Mouse (Mus musculus): ENCODE data around the gene 4930519G04Rik. TPM values are rescaled to one million over a fixed set of nuclear protein-coding genes. Genes with fewer than 3 reads are reported as not detected.
"Not testable (repeated sequence)": the region's sequence is repeated elsewhere in the genome, so short reads cannot be mapped to it uniquely, and the experiment has no call there.

Gene 4930519G04Rik
- polyA plus RNA-seq, 1 experiment, result not detected

- TF ChIP-seq CTCF (IDR thresholded peaks at IDR 0.05; ENCODE audit: borderline replicate concordance, extremely low read depth, insufficient read depth, insufficient read length), result no peak
- TF ChIP-seq POLR2A (IDR thresholded peaks at IDR 0.05; ENCODE audit: borderline replicate concordance, extremely low read depth, insufficient read depth, insufficient read length, poor library complexity, severe bottlenecking), result no peak
- no peak for DNase-seq (ENCODE audit: low read depth)
Measured at GRCm38 (mm10) chr5:114915854-114916253, 62.4 kb downstream of the 4930519G04Rik start.

GRCm38 (mm10) chr5:114916777-114917176 lies 63.3 kb downstream of the 4930519G04Rik start:
- DNase-seq (ENCODE audit: low read depth), result no peak
- TF ChIP-seq CTCF (IDR thresholded peaks at IDR 0.05; ENCODE audit: borderline replicate concordance, extremely low read depth, insufficient read depth, insufficient read length) (no peak), POLR2A (IDR thresholded peaks at IDR 0.05; ENCODE audit: borderline replicate concordance, extremely low read depth, insufficient read depth, insufficient read length, poor library complexity, severe bottlenecking) (no peak)

GRCm38 (mm10) chr5:114917357-114917756 lies 63.9 kb downstream of the 4930519G04Rik start:
- DNase-seq (ENCODE audit: low read depth), result not testable (repeated sequence)

GRCm38 (mm10) chr5:114921551-114922365 lies 68.3 kb downstream of the 4930519G04Rik start:
- DNase-seq (ENCODE audit: low read depth), result no peak
- TF ChIP-seq CTCF (IDR thresholded peaks at IDR 0.05; ENCODE audit: borderline replicate concordance, extremely low read depth, insufficient read depth, insufficient read length), result no peak

- peak; percentile 17 for DNase-seq (ENCODE audit: low read depth)
- TF ChIP-seq CTCF (IDR thresholded peaks at IDR 0.05; ENCODE audit: borderline replicate concordance, extremely low read depth, insufficient read depth, insufficient read length), result no peak
- no peak for TF ChIP-seq POLR2A (IDR thresholded peaks at IDR 0.05; ENCODE audit: borderline replicate concordance, extremely low read depth, insufficient read depth, insufficient read length, poor library complexity, severe bottlenecking)
Measured at GRCm38 (mm10) chr5:114922366-114922731, 68.9 kb downstream of the 4930519G04Rik start.

- peak; percentile 22 for DNase-seq (ENCODE audit: low read depth)
- no peak for TF ChIP-seq CTCF (IDR thresholded peaks at IDR 0.05; ENCODE audit: borderline replicate concordance, extremely low read depth, insufficient read depth, insufficient read length)
- TF ChIP-seq POLR2A (IDR thresholded peaks at IDR 0.05; ENCODE audit: borderline replicate concordance, extremely low read depth, insufficient read depth, insufficient read length, poor library complexity, severe bottlenecking), result no peak
Measured at GRCm38 (mm10) chr5:114922998-114923473, 69.6 kb downstream of the 4930519G04Rik start, which contains the start of gene Oasl1. Gene Oasl1 (plus strand): TSS chr5:114923240.

GRCm38 (mm10) chr5:114926153-114926684 lies 72.8 kb downstream of the 4930519G04Rik start:
- no peak for DNase-seq (ENCODE audit: low read depth)
- TF ChIP-seq CTCF (IDR thresholded peaks at IDR 0.05; ENCODE audit: borderline replicate concordance, extremely low read depth, insufficient read depth, insufficient read length) (no peak), POLR2A (IDR thresholded peaks at IDR 0.05; ENCODE audit: borderline replicate concordance, extremely low read depth, insufficient read depth, insufficient read length, poor library complexity, severe bottlenecking) (no peak)

GRCm38 (mm10) chr5:114926753-114927152 lies 73.3 kb downstream of the 4930519G04Rik start:
- no peak for DNase-seq (ENCODE audit: low read depth)
- TF ChIP-seq POLR2A (IDR thresholded peaks at IDR 0.05; ENCODE audit: borderline replicate concordance, extremely low read depth, insufficient read depth, insufficient read length, poor library complexity, severe bottlenecking) (no peak), CTCF (IDR thresholded peaks at IDR 0.05; ENCODE audit: borderline replicate concordance, extremely low read depth, insufficient read depth, insufficient read length) (no peak)

GRCm38 (mm10) chr5:114931626-114932025 lies 78.2 kb downstream of the 4930519G04Rik start:
- no peak for DNase-seq (ENCODE audit: low read depth)
- TF ChIP-seq POLR2A (IDR thresholded peaks at IDR 0.05; ENCODE audit: borderline replicate concordance, extremely low read depth, insufficient read depth, insufficient read length, poor library complexity, severe bottlenecking) (no peak), CTCF (IDR thresholded peaks at IDR 0.05; ENCODE audit: borderline replicate concordance, extremely low read depth, insufficient read depth, insufficient read length) (no peak)

- DNase-seq (ENCODE audit: low read depth), result no peak
- no peak for TF ChIP-seq POLR2A (IDR thresholded peaks at IDR 0.05; ENCODE audit: borderline replicate concordance, extremely low read depth, insufficient read depth, insufficient read length, poor library complexity, severe bottlenecking)
- no peak for TF ChIP-seq CTCF (IDR thresholded peaks at IDR 0.05; ENCODE audit: borderline replicate concordance, extremely low read depth, insufficient read depth, insufficient read length)
Measured at GRCm38 (mm10) chr5:114933206-114933605, 79.7 kb downstream of the 4930519G04Rik start.

Other genes starting within 250 kb of the 4930519G04Rik start
- gene Trpv4, start 195.2 kb upstream of the 4930519G04Rik start, polyA plus RNA-seq (2012; rRNA removed), result 1.5 and 1.7 TPM in 2 replicates
- 29.3 and 33.1 TPM in 2 replicates for gene Gltp, start 162.7 kb upstream of the 4930519G04Rik start, polyA plus RNA-seq (2012; rRNA removed)
- 31.1 and 32.2 TPM in 2 replicates for gene Tchp, start 145.9 kb upstream of the 4930519G04Rik start, polyA plus RNA-seq (2012; rRNA removed)
- gene Ankrd13a, start 79.0 kb upstream of the 4930519G04Rik start, polyA plus RNA-seq (2012; rRNA removed), result 51.3 and 58.6 TPM in 2 replicates
- 48.6 and 57.5 TPM in 2 replicates for gene Git2, start 78.1 kb upstream of the 4930519G04Rik start, polyA plus RNA-seq (2012; rRNA removed)
- 204 and 243 TPM in 2 replicates for gene 1500011B03Rik, start 30.2 kb upstream of the 4930519G04Rik start, polyA plus RNA-seq (2012; rRNA removed)
- gene Gm9936, start 5.0 kb downstream of the 4930519G04Rik start, polyA plus RNA-seq (2012; rRNA removed), result 1.9 and 2.6 TPM in 2 replicates
- 1.5 and 3.3 TPM in 2 replicates for gene Oasl2, start 43.3 kb downstream of the 4930519G04Rik start, polyA plus RNA-seq (2012; rRNA removed)
- gene Oasl1, start 69.6 kb downstream of the 4930519G04Rik start, polyA plus RNA-seq (2012; rRNA removed), result 0.21 and 0.42 TPM in 2 replicates
- 69.2 and 72.7 TPM in 2 replicates for gene 2210016L21Rik, start 88.5 kb downstream of the 4930519G04Rik start, polyA plus RNA-seq (2012; rRNA removed)
- gene Hnf1a, start 117.4 kb downstream of the 4930519G04Rik start, polyA plus RNA-seq (2012; rRNA removed), result not detected in 2 replicates
- gene Sppl3, start 157.5 kb downstream of the 4930519G04Rik start, polyA plus RNA-seq (2012; rRNA removed), result 129 TPM in 2 replicates
- not detected in 2 replicates for gene Gm10401, start 244.6 kb downstream of the 4930519G04Rik start, polyA plus RNA-seq (2012; rRNA removed)